Mouse (Mus musculus) stomach, postnatal 0 days (tissue): ENCODE measurements around the gene Glra2. TPM values are rescaled to one million over a fixed set of nuclear protein-coding genes. Genes with fewer than 3 reads are reported as not detected.
"Not testable (repeated sequence)": the region's sequence is repeated elsewhere in the genome, so short reads cannot be mapped to it uniquely, and the experiment has no call there.

ENCODE experiments used
- ATAC-seq: fragments of 200-750 bp; cut with Nextera tagmentation; 2 replicates; pipeline ENCODE4 v1.8.0; 2017; ENCODE audit not compliant: low FRiP score, low TSS enrichment
- DNase-seq: peaks from one replicate; pipeline ENCODE4 v3.0.0-alpha.2; 2016; ENCODE audit warnings: low spot score
- H3K27ac ChIP-seq: fragments of 300-500 bp; sonication (generic); replicated peaks from 2 replicates; pipeline ENCODE4 v1.5.1; 2014; ENCODE audit warnings: mild to moderate bottlenecking, control low read depth
- H3K27me3 ChIP-seq: fragments of 300-500 bp; sonication (generic); 2 replicates; pipeline ENCODE4 v1.6.1; 2014; ENCODE audit warnings: low read length; ENCODE audit not compliant: control insufficient read depth, insufficient read depth
- H3K36me3 ChIP-seq: fragments of 300-500 bp; sonication (generic); 2 replicates; pipeline ENCODE4 v1.6.1; 2014; ENCODE audit warnings: low read length, mixed read lengths; ENCODE audit not compliant: control insufficient read depth, insufficient read depth
- H3K4me1 ChIP-seq: fragments of 300-500 bp; sonication (generic); replicated peaks from 2 replicates; pipeline ENCODE4 v1.6.1; 2014; ENCODE audit warnings: antibody characterized with exemption; ENCODE audit not compliant: control insufficient read depth, insufficient read depth
- H3K4me2 ChIP-seq: fragments of 300-500 bp; sonication (generic); replicated peaks from 2 replicates; pipeline ENCODE4 v1.6.1; 2014; ENCODE audit warnings: low read depth, mild to moderate bottlenecking, control low read depth, moderate library complexity
- H3K4me3 ChIP-seq: fragments of 300-500 bp; sonication (generic); 2 replicates; pipeline ENCODE4 v1.5.1; 2014; ENCODE audit warnings: low read depth, low read length, control low read depth
- H3K9ac ChIP-seq: fragments of 300-500 bp; sonication (generic); 2 replicates; pipeline ENCODE4 v1.6.1; 2014; ENCODE audit warnings: mild to moderate bottlenecking, low read length, control low read depth, mixed read lengths
- H3K9me3 ChIP-seq: fragments of 300-500 bp; sonication (generic); 2 replicates; pipeline ENCODE4 v1.6.1; 2016; ENCODE audit warnings: low read length; ENCODE audit not compliant: control insufficient read depth
- CTCF ChIP-seq: IDR thresholded peaks from 2 replicates; pipeline ENCODE4 v1.5.1; 2016; ENCODE audit warnings: antibody characterized with exemption, low read depth, mild to moderate bottlenecking, moderate library complexity
- EP300 ChIP-seq: optimal IDR thresholded peaks from 2 replicates; pipeline ENCODE3; 2016; ENCODE audit warnings: antibody characterized with exemption
- WGBS: fragments of 180-500 bp; shearing (Covaris S2); extraction: QIAGEN DNeasy Blood & Tissue Kit; methylation state at CpG from one replicate; pipeline ENCODE4 v1.1.7; 2014; 5-methylcytosine and 5-hydroxymethylcytosine counted together
- polyA plus RNA-seq: library from polyadenylated mRNA; unstranded; fragments of >200 nt; fragmentation: Nextera tagmentation; extraction: Ambion mirVana; gene quantifications from 2 replicates; pipeline ENCODE4 v1.2.1, GENCODE M21; 2015

Gene Glra2
- polyA plus RNA-seq, result 0.13 TPM in 2 replicates

- Histone ChIP-seq H3K4me1 (no peaks in the 10 kb centered on the region), H3K9me3 (no peaks in the 10 kb centered on the region), H3K4me2 (peak within 1 kb of the TSS; percentile 4; the same call in 1 of the 2 replicates), H3K27me3 (no peaks in the 10 kb centered on the region), H3K4me3 (no peak within 1 kb of the TSS; the same call in 1 of the 2 replicates), H3K36me3 (no peaks in the 10 kb centered on the region), H3K9ac (no peak within 1 kb of the TSS), H3K27ac (no peak within 1 kb of the TSS)
- DNase-seq (peak; percentile 16), ATAC-seq (no peak)
- 15% methylated on average over 12 of the region's 12 CpGs for WGBS
- no peak for TF ChIP-seq EP300
- no peak for TF ChIP-seq CTCF
These were observed at the start of gene Glra2 for GRCm38 (mm10) chrX:165326939-165327698. Glra2 (minus strand) TSS chrX:165327393.

DNA sequence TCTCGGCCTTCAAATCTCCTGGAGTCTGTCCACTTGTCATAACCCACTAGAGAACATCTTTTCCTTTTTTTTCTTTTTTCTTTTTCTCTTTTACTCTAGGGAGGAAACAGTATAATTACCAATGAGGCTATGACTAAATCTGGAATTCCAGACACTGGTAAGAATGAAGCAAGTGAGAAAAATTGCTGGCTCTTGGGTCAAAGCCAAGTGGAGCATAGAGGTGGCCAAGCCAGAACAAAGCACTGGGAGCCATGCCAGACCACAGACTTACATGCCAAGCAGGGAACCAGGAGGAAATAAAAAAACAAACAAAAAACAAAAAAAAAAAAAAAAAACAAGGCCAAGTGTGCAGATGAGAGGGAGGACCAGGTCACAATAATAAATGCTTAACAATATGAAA is 35.6 kb upstream of the Glra2 start:
- TF ChIP-seq EP300 (no peak), CTCF (no peak)
- H3K9me3 ChIP-seq, result no peaks in the 10 kb centered on the region
- no peak overlapping the region for H3K4me3 ChIP-seq
- no peaks in the 10 kb centered on the region for H3K36me3 ChIP-seq
- H3K9ac ChIP-seq, result no peak overlapping the region
- H3K4me2 ChIP-seq, result no peak overlapping the region
- peak; percentile 57; the same call in 1 of the 2 replicates for ATAC-seq
- 45% methylated on average over 1 of the region's 1 CpGs for WGBS
- no peaks in the 10 kb centered on the region for H3K27me3 ChIP-seq
- no peak overlapping the region for H3K27ac ChIP-seq
- H3K4me1 ChIP-seq, result no peaks in the 10 kb centered on the region
- DNase-seq, result peak; percentile 57

GRCm38 (mm10) chrX:165344611-165345010 is 17.4 kb upstream of the Glra2 start:
- Histone ChIP-seq H3K9ac (no peak overlapping the region), H3K27me3 (no peaks in the 10 kb centered on the region), H3K36me3 (no peaks in the 10 kb centered on the region), H3K4me2 (no peak overlapping the region), H3K27ac (no peak overlapping the region), H3K9me3 (no peaks in the 10 kb centered on the region), H3K4me1 (no peaks in the 10 kb centered on the region), H3K4me3 (no peak overlapping the region)
- no peak for ATAC-seq
- WGBS, result 76% methylated on average over 5 of the region's 5 CpGs
- DNase-seq, result no peak
- TF ChIP-seq EP300 (no peak), CTCF (no peak)

- H3K27me3 ChIP-seq, result no peaks in the 10 kb centered on the region
- no peaks in the 10 kb centered on the region for H3K4me1 ChIP-seq
- H3K27ac ChIP-seq, result no peak overlapping the region
- H3K9me3 ChIP-seq, result no peaks in the 10 kb centered on the region
- TF ChIP-seq EP300 (no peak), CTCF (peak; percentile 62)
- 9% methylated on average over 9 of the region's 9 CpGs for WGBS
- no peaks in the 10 kb centered on the region for H3K36me3 ChIP-seq
- DNase-seq (peak; percentile 14), ATAC-seq (no peak)
- H3K9ac ChIP-seq, result no peak overlapping the region
- peak overlapping the region; percentile 4; the same call in 1 of the 2 replicates for H3K4me2 ChIP-seq
- H3K4me3 ChIP-seq, result no peak overlapping the region; the same call in 1 of the 2 replicates
These were observed 623 bp upstream of the Glra2 start for GRCm38 (mm10) chrX:165327699-165328333.

GRCm38 (mm10) chrX:165193550-165193949 is 133.6 kb downstream of the Glra2 start:
- Histone ChIP-seq H3K4me2 (no peak overlapping the region), H3K4me1 (no peaks in the 10 kb centered on the region), H3K27me3 (no peaks in the 10 kb centered on the region), H3K27ac (no peak overlapping the region), H3K36me3 (no peaks in the 10 kb centered on the region), H3K9ac (no peak overlapping the region), H3K9me3 (no peaks in the 10 kb centered on the region), H3K4me3 (no peak overlapping the region)
- peak; percentile 64 for TF ChIP-seq CTCF
- no peak for TF ChIP-seq EP300
- WGBS, result 60% methylated on average over 1 of the region's 1 CpGs
- no peak for DNase-seq
- ATAC-seq, result no peak

DNA sequence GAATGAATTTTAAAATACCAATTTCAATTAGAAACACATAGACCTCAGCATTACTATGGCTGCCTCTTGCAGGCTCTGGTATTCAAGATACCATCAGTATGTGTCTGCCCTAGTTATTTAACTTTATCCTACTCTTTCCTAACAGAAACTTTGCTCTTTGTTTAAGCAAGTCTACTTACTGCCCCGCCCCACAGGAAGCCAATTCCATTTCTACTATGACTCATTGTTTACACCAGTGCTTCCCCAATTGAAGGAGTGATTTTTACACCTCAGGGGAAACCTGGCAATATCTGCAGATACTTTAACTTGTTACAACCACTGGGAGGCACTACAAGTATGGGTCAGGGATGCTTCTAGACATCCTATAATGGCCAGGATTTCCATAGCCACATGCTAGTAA is 136.0 kb downstream of the Glra2 start:
- peak; percentile 84 for ATAC-seq
- 30% methylated on average over 1 of the region's 1 CpGs for WGBS

DNA sequence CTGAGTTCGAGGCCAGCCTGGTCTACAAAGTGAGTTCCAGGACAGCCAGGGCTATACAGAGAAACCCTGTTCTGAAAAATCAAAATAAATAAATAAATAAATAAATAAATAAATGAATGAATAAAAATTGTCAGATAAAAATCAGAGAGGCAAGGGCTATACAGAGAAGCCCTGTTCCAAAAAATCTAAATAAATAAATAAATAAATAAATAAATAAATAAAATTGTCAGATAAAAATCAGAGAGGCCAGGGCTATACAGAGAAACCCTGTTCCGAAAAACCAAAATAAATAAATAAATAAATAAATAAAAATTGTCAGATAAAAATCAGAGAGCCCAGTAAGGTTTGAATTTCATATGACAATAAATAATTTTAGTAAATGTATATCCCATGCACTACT is 144.2 kb downstream of the Glra2 start:
- H3K9me3 ChIP-seq, H3K4me1 ChIP-seq, H3K4me3 ChIP-seq, H3K4me2 ChIP-seq, H3K9ac ChIP-seq, ATAC-seq, H3K36me3 ChIP-seq, DNase-seq, H3K27me3 ChIP-seq, H3K27ac ChIP-seq: not testable (repeated sequence)
- WGBS, result 92% methylated on average over 2 of the region's 2 CpGs

More for the DNA sequence above, 136.0 kb downstream of the Glra2 start:
- no peak overlapping the region for H3K4me3 ChIP-seq
- H3K27me3 ChIP-seq, result no peaks in the 10 kb centered on the region
- TF ChIP-seq CTCF, result peak; percentile 51
- no peak for TF ChIP-seq EP300
- no peak overlapping the region for H3K9ac ChIP-seq
- H3K27ac ChIP-seq, result no peak overlapping the region
- H3K4me2 ChIP-seq, result no peak overlapping the region
- DNase-seq, result peak; percentile 20
- no peaks in the 10 kb centered on the region for H3K9me3 ChIP-seq
- no peaks in the 10 kb centered on the region for H3K36me3 ChIP-seq
- H3K4me1 ChIP-seq, result no peaks in the 10 kb centered on the region
